Mouse (Mus musculus) ES-E14 (cell line): ENCODE data around the gene Asah2. TPM values are rescaled to one million over a fixed set of nuclear protein-coding genes. Genes with fewer than 3 reads are reported as not detected.
"Not testable (repeated sequence)": the region's sequence is repeated elsewhere in the genome, so short reads cannot be mapped to it uniquely, and the experiment has no call there.

Experiments
- DNase-seq: peaks from one replicate; pipeline ENCODE4 v3.0.0-alpha.2; 2013; ENCODE audit warnings: low read depth, low spot score
- H3K27ac ChIP-seq: 2 replicates; pipeline ENCODE4 v1.5.1; 2012; ENCODE audit warnings: low read depth, mild to moderate bottlenecking, low read length, moderate library complexity, mixed read lengths; ENCODE audit not compliant: poor library complexity, insufficient read depth, severe bottlenecking
- H3K36me3 ChIP-seq: 2 replicates; pipeline ENCODE4 v1.6.1; 2012; ENCODE audit warnings: mild to moderate bottlenecking, low read length, moderate library complexity, mixed read lengths; ENCODE audit not compliant: control insufficient read depth, poor library complexity, insufficient read depth, severe bottlenecking
- H3K4me1 ChIP-seq, 2 experiments: fragments of 150-350 bp in 1 of 2; sonication (generic) in 1 of 2; 2 replicates each; pipeline ENCODE4 v1.6.1; 2012; ENCODE audit warnings: low read length in 2 of 2, mild to moderate bottlenecking in 1 of 2, mixed read lengths in 1 of 2; ENCODE audit not compliant: control insufficient read depth in 2 of 2, insufficient read depth in 2 of 2, poor library complexity in 1 of 2
- H3K4me3 ChIP-seq, 2 experiments: fragments of 150-350 bp in 1 of 2; sonication (generic) in 1 of 2; 2 replicates each; pipeline ENCODE4 v1.5.1; 2012; ENCODE audit warnings: low read length in 2 of 2, low read depth in 1 of 2, mild to moderate bottlenecking in 1 of 2, mixed read lengths in 1 of 2; ENCODE audit not compliant: insufficient read depth in 1 of 2, poor library complexity in 1 of 2, severe bottlenecking in 1 of 2
- H3K9ac ChIP-seq: 2 replicates; pipeline ENCODE4 v1.6.1; 2012; ENCODE audit warnings: low read depth, mild to moderate bottlenecking, low read length, mixed read lengths; ENCODE audit not compliant: poor library complexity, insufficient read depth, severe bottlenecking
- H3K9me3 ChIP-seq: fragments of 150-350 bp; sonication (generic); 2 replicates; pipeline ENCODE4 v1.6.1; 2012; ENCODE audit warnings: low read depth, mild to moderate bottlenecking, low read length; ENCODE audit not compliant: control insufficient read depth, insufficient read depth
- CHD2 ChIP-seq: IDR thresholded peaks from 2 replicates; pipeline ENCODE4 v1.6.1; 2014; ENCODE audit warnings: mild to moderate bottlenecking, low read depth, low read length, inconsistent platforms
- HCFC1 ChIP-seq: IDR thresholded peaks from 2 replicates; pipeline ENCODE4 v1.6.1; 2012; ENCODE audit warnings: low read length, inconsistent platforms, borderline replicate concordance; ENCODE audit not compliant: insufficient read depth
- MAFK ChIP-seq: IDR thresholded peaks from 2 replicates; pipeline ENCODE4 v1.6.1; 2014; ENCODE audit warnings: mild to moderate bottlenecking, low read depth, low read length, inconsistent platforms; ENCODE audit not compliant: insufficient read depth
- ZC3H11A ChIP-seq: IDR thresholded peaks from 2 replicates; pipeline ENCODE4 v1.6.1; 2012; ENCODE audit warnings: low read depth, mild to moderate bottlenecking, inconsistent platforms, low read length, borderline replicate concordance
- ZNF384 ChIP-seq: IDR thresholded peaks from 2 replicates; pipeline ENCODE4 v1.6.1; 2012; ENCODE audit warnings: low read depth, low read length, inconsistent platforms
- in situ Hi-C, 2 experiments: fragments of 600-800 bp; cut with MboI; formaldehyde crosslinking; loops; one replicate each; pipeline ENCODE4 v1.15.1; 2025; ENCODE audit warnings: low sequenced_read_pairs in 2 of 2, inconsistent platforms in 1 of 2; ENCODE audit not compliant: unreplicated experiment in 2 of 2
- total RNA-seq: library from RNA; depleted of rRNA; stranded (reverse); fragments of 300-350 nt; gene quantifications from 2 replicates; pipeline ENCODE4 v1.2.3, GENCODE M21; 2012

Gene Asah2
- total RNA-seq, 1 experiment = 0.54 TPM

- no peak overlapping the region for H3K4me3 ChIP-seq
- TF ChIP-seq HCFC1 = no peak
- no peak for TF ChIP-seq ZNF384
- TF ChIP-seq ZC3H11A = no peak
- TF ChIP-seq CHD2 = no peak
- no peaks in the 10 kb centered on the region for H3K4me1 ChIP-seq
Observed at GRCm38 (mm10) chr19:32092358-32092757, 15.7 kb downstream of the Asah2 start.

GRCm38 (mm10) chr19:32090804-32091203, 17.2 kb downstream of the Asah2 start:
- H3K36me3 ChIP-seq = no peaks in the 10 kb centered on the region
- no peak for DNase-seq
- H3K4me3 ChIP-seq = no peak overlapping the region
- in situ Hi-C loops = no loop called here
- no peak overlapping the region for H3K27ac ChIP-seq
- no peaks in the 10 kb centered on the region for H3K4me1 ChIP-seq
- no peak for TF ChIP-seq MAFK
- no peaks in the 10 kb centered on the region for H3K9me3 ChIP-seq
- no peak overlapping the region for H3K9ac ChIP-seq

More at GRCm38 (mm10) chr19:32092358-32092757, 15.7 kb downstream of the Asah2 start:
- no peak for DNase-seq
- in situ Hi-C loops = no loop called here
- Histone ChIP-seq H3K27ac (no peak overlapping the region), H3K9ac (no peak overlapping the region), H3K9me3 (no peaks in the 10 kb centered on the region), H3K36me3 (no peaks in the 10 kb centered on the region)

GRCm38 (mm10) chr19:32088570-32088969, 19.4 kb downstream of the Asah2 start:
- no peak overlapping the region for H3K9ac ChIP-seq
- DNase-seq = no peak
- no peak overlapping the region for H3K4me3 ChIP-seq
- TF ChIP-seq HCFC1 = no peak
- no peak for TF ChIP-seq MAFK
- TF ChIP-seq CHD2 = no peak
- no peak for TF ChIP-seq ZNF384
- TF ChIP-seq ZC3H11A = no peak
- H3K9me3 ChIP-seq = no peaks in the 10 kb centered on the region
- H3K27ac ChIP-seq = no peak overlapping the region
- in situ Hi-C loops = no loop called here
- H3K36me3 ChIP-seq = no peaks in the 10 kb centered on the region
- H3K4me1 ChIP-seq = no peaks in the 10 kb centered on the region

GRCm38 (mm10) chr19:32087736-32088470, 20.1 kb downstream of the Asah2 start:
- no peaks in the 10 kb centered on the region for H3K4me1 ChIP-seq
- no peak overlapping the region for H3K9ac ChIP-seq
- no peak for DNase-seq
- no peaks in the 10 kb centered on the region for H3K36me3 ChIP-seq
- no peaks in the 10 kb centered on the region for H3K9me3 ChIP-seq
- TF ChIP-seq ZC3H11A = no peak
- TF ChIP-seq MAFK = no peak
- no peak for TF ChIP-seq CHD2
- no peak for TF ChIP-seq ZNF384
- TF ChIP-seq HCFC1 = no peak
- no peak overlapping the region for H3K4me3 ChIP-seq
- in situ Hi-C loops = no loop called here
- no peak overlapping the region for H3K27ac ChIP-seq

- H3K27ac ChIP-seq, H3K9ac ChIP-seq, H3K9me3 ChIP-seq, in situ Hi-C loops, H3K36me3 ChIP-seq, H3K4me3 ChIP-seq, H3K4me1 ChIP-seq, DNase-seq: not testable (repeated sequence)
Observed at GRCm38 (mm10) chr19:32084813-32085212, 23.2 kb downstream of the Asah2 start.
